Mouse (Mus musculus): ENCODE data around the gene Nphs1. TPM values are rescaled to one million over a fixed set of nuclear protein-coding genes. Genes with fewer than 3 reads are reported as not detected.
"Not testable (repeated sequence)": the region's sequence is repeated elsewhere in the genome, so short reads cannot be mapped to it uniquely, and the experiment has no call there.

The Nphs1 gene
- polyA plus RNA-seq, 1 experiment = 30.9 TPM

DNA sequence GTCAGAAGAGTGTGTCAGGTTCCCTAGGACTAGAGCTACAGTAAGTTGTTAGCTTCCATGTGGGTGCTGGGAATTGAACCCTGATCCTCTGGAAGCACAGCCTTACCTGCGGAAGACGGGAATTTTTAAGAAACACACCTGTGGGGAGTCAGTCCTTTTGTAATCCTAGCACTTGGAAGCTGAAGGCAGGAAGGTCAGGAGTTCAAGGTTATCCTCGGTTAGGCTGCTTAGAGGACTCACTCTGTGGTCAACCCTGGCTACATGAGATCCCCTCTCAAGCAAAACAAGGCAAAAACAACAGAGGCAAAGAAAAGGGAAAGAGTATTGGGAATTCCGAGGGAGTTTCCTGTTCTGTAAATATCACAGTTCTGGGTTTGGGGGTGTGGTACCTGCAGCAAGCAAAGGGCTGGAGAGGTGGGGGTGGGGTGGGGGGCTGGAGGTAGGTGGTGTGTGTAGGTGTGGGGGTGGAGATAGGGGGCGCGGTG lies 6.7 kb downstream of the Nphs1 start:
- H3K9ac ChIP-seq (ENCODE audit: low read depth, poor library complexity, severe bottlenecking) = peak overlapping the region; percentile 60; the same call in 1 of the 2 replicates
- TF ChIP-seq CTCF (IDR thresholded peaks at IDR 0.05; ENCODE audit: low read depth, low read length) (no peak), EP300 (IDR thresholded peaks at IDR 0.05; ENCODE audit: insufficient read depth, low read depth, low read length) (peak; percentile 72)
- H3K27me3 ChIP-seq (ENCODE audit: control insufficient read depth, insufficient read depth, low read length, poor library complexity, severe bottlenecking) = no peaks in the 10 kb centered on the region
- no peaks in the 10 kb centered on the region for H3K9me3 ChIP-seq (replicated peaks; ENCODE audit: control insufficient read depth, insufficient read depth, low read length, poor library complexity, severe bottlenecking)
- peak overlapping the region; percentile 61 for H3K4me3 ChIP-seq (ENCODE audit: low read depth, low read length)
- peaks cover 4% of the 10 kb centered on the region; the same call in 1 of the 2 replicates for H3K36me3 ChIP-seq (ENCODE audit: control insufficient read depth, insufficient read depth, low read length, poor library complexity, severe bottlenecking)
- peak overlapping the region; percentile 87 for H3K27ac ChIP-seq (ENCODE audit: insufficient read depth, low read length)
- peaks cover 17% of the 10 kb centered on the region for H3K4me1 ChIP-seq (ENCODE audit: control insufficient read depth, insufficient read depth, low read length)

DNA sequence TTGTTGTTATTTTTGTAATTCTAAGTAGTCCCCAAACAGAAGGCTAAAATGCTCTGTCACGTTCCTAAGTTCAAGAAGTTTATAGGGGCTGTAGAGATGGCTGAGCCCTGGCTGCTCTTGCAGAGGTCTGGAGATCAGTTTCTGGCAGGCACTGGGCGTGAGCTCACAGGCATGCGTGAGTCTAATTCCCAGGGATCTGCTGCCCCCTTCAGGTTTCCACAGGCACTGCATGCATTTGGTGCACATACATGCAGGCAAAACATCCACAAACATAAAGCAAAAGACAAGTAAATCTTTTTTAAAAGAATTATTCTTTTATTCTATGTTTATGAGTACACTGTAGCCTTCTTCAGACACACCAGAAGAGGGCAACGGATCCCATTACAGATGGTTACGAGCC lies 14.3 kb downstream of the Nphs1 start:
- Histone ChIP-seq H3K36me3 (ENCODE audit: control insufficient read depth, insufficient read depth, low read length, poor library complexity, severe bottlenecking) (peaks cover 42% of the 10 kb centered on the region), H3K9me3 (replicated peaks; ENCODE audit: control insufficient read depth, insufficient read depth, low read length, poor library complexity, severe bottlenecking) (no peaks in the 10 kb centered on the region), H3K27me3 (ENCODE audit: control insufficient read depth, insufficient read depth, low read length, poor library complexity, severe bottlenecking) (no peaks in the 10 kb centered on the region), H3K4me3 (ENCODE audit: low read depth, low read length) (no peak overlapping the region), H3K27ac (ENCODE audit: insufficient read depth, low read length) (no peak overlapping the region), H3K4me1 (ENCODE audit: control insufficient read depth, insufficient read depth, low read length) (peaks cover 2% of the 10 kb centered on the region), H3K9ac (ENCODE audit: low read depth, poor library complexity, severe bottlenecking) (no peak overlapping the region)
- TF ChIP-seq POLR2A (IDR thresholded peaks at IDR 0.05; ENCODE audit: insufficient read depth, low read length) = no peak
- TF ChIP-seq CTCF (IDR thresholded peaks at IDR 0.05; ENCODE audit: low read depth, low read length) = peak; percentile 80

DNA sequence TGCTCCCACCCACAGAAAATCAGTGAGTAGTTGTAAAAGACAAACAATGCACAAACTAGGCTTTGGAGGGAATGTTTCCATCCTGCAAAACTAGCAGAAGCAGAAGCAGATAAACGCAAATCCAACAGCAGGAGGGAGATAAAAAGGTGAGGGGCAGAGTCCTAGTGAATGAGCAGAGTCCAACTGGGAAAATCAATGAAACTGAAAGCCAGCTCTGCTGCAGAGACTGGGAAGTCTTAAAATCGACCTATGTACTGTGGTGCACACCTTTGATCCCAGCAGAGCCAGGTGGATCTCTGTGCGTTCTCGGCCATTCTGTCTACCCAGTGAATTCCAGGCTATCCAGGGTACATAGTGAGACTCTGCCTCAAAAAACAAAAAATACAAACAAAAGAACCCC lies 16.9 kb downstream of the Nphs1 start:
- H3K36me3 ChIP-seq (ENCODE audit: control insufficient read depth, insufficient read depth, low read length, poor library complexity, severe bottlenecking) = peaks cover 42% of the 10 kb centered on the region
- H3K9ac ChIP-seq (ENCODE audit: low read depth, poor library complexity, severe bottlenecking) = no peak overlapping the region

DNA sequence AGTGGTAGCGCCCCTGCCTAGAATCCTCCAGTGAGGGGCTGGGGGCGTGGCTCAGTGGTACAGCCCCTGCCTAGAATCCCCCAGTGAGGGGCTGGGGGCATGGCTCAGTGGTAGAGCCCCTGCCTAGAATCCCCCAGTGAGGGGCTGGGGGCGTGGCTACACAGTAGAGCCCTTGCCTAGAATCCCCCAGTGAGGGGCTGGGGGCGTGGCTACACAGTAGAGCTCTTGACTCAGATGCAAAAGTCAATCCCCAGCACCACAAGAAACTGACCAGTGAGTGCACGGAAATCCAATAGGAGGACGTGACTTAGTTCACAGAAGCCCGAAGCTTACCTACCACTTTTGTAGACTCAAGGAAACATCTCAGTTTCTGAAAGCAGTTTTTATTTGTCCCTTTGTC lies 18.0 kb downstream of the Nphs1 start:
- not testable (repeated sequence) for H3K4me1 ChIP-seq (ENCODE audit: control insufficient read depth, insufficient read depth, low read length); H3K9ac ChIP-seq (ENCODE audit: low read depth, poor library complexity, severe bottlenecking); H3K27ac ChIP-seq (ENCODE audit: insufficient read depth, low read length); H3K27me3 ChIP-seq (ENCODE audit: control insufficient read depth, insufficient read depth, low read length, poor library complexity, severe bottlenecking); H3K9me3 ChIP-seq (replicated peaks; ENCODE audit: control insufficient read depth, insufficient read depth, low read length, poor library complexity, severe bottlenecking); H3K4me3 ChIP-seq (ENCODE audit: low read depth, low read length)
- H3K36me3 ChIP-seq (ENCODE audit: control insufficient read depth, insufficient read depth, low read length, poor library complexity, severe bottlenecking) = peaks cover 33% of the 10 kb centered on the region

More for the DNA sequence above, 16.9 kb downstream of the Nphs1 start:
- H3K4me3 ChIP-seq (ENCODE audit: low read depth, low read length) = no peak overlapping the region
- TF ChIP-seq CTCF (IDR thresholded peaks at IDR 0.05; ENCODE audit: low read depth, low read length) = no peak
- TF ChIP-seq POLR2A (IDR thresholded peaks at IDR 0.05; ENCODE audit: insufficient read depth, low read length) = no peak
- TF ChIP-seq EP300 (IDR thresholded peaks at IDR 0.05; ENCODE audit: insufficient read depth, low read depth, low read length) = no peak
- H3K4me1 ChIP-seq (ENCODE audit: control insufficient read depth, insufficient read depth, low read length) = no peaks in the 10 kb centered on the region
- H3K27ac ChIP-seq (ENCODE audit: insufficient read depth, low read length) = no peak overlapping the region
- H3K27me3 ChIP-seq (ENCODE audit: control insufficient read depth, insufficient read depth, low read length, poor library complexity, severe bottlenecking) = no peaks in the 10 kb centered on the region
- no peaks in the 10 kb centered on the region for H3K9me3 ChIP-seq (replicated peaks; ENCODE audit: control insufficient read depth, insufficient read depth, low read length, poor library complexity, severe bottlenecking)

DNA sequence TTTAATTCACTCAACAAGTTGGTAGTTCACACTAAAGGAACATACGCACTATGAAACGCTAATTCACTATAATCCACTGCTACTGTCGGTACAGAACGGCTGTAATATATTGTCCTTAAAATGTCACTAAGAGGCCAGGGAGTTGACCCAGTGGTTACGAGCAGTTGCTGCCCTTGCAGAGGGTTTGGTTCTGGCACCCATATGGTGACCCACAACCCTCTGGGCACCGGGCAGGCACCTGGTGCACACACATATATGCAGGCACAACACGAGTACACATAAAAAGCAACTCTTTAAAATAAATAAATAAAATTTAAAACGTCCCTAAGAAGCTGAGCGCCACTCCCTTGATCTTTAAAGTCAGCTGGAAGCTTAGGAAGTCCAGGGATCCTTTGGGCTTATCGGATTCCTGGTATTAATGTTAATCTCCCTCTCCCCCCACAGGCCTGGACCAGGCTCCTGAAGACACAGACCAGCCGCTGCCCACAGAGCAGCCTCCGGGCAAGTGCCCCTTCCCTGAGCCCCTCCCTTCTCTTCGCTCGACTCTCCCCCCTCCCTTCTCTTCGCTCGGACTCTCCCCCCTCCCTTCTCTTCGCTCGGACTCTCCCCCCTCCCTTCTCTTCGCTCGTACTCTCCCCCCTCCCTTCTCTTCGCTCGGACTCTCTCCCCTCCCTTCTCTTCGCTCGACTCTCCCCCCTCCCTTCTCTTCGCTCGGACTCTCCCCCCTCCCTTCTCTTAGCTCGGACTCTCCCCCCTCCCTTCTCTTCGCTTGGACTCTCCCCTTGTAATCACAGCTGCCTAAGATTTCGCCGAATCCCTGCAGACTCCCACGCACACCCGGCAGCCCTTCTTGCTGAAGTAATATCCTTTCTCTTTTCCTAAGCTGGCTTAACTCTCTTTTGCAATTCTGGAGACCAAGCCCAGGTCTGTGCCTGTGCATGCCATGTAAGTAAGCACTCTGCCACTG lies 19.6 kb downstream of the Nphs1 start:
- H3K9me3 ChIP-seq (replicated peaks; ENCODE audit: control insufficient read depth, insufficient read depth, low read length, poor library complexity, severe bottlenecking) = no peaks in the 10 kb centered on the region
- no peak overlapping the region for H3K9ac ChIP-seq (ENCODE audit: low read depth, poor library complexity, severe bottlenecking)
- TF ChIP-seq POLR2A (IDR thresholded peaks at IDR 0.05; ENCODE audit: insufficient read depth, low read length) (no peak), CTCF (IDR thresholded peaks at IDR 0.05; ENCODE audit: low read depth, low read length) (no peak), EP300 (IDR thresholded peaks at IDR 0.05; ENCODE audit: insufficient read depth, low read depth, low read length) (no peak)
- no peaks in the 10 kb centered on the region for H3K4me1 ChIP-seq (ENCODE audit: control insufficient read depth, insufficient read depth, low read length)
- H3K4me3 ChIP-seq (ENCODE audit: low read depth, low read length) = no peak overlapping the region
- peaks cover 34% of the 10 kb centered on the region for H3K36me3 ChIP-seq (ENCODE audit: control insufficient read depth, insufficient read depth, low read length, poor library complexity, severe bottlenecking)
- no peak overlapping the region for H3K27ac ChIP-seq (ENCODE audit: insufficient read depth, low read length)
- no peaks in the 10 kb centered on the region for H3K27me3 ChIP-seq (ENCODE audit: control insufficient read depth, insufficient read depth, low read length, poor library complexity, severe bottlenecking)

DNA sequence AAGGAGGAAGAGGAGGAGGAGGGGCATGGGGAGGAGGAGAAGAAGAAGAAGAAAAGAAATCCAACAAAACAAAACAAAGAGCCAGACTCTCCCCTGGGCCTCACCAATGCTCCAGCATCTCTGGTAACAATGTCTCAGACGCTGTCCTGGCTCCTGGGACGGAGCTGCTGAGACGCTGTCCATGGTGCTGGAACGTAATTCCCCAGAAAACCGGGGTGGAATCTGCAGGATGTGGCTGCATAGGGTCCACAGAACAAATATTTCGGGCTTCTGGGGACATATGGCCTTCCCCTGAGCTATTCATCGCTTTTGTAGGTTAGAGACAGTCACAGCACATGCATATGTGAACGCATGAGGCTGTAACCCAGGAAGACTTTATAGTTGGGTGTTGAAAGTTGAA lies 26.1 kb downstream of the Nphs1 start:
- H3K9me3 ChIP-seq (replicated peaks; ENCODE audit: control insufficient read depth, insufficient read depth, low read length, poor library complexity, severe bottlenecking) = no peaks in the 10 kb centered on the region
- H3K9ac ChIP-seq (ENCODE audit: low read depth, poor library complexity, severe bottlenecking) = no peak overlapping the region
- peaks cover 9% of the 10 kb centered on the region; the same call in 1 of the 2 replicates for H3K36me3 ChIP-seq (ENCODE audit: control insufficient read depth, insufficient read depth, low read length, poor library complexity, severe bottlenecking)
- no peaks in the 10 kb centered on the region for H3K4me1 ChIP-seq (ENCODE audit: control insufficient read depth, insufficient read depth, low read length)
- H3K27me3 ChIP-seq (ENCODE audit: control insufficient read depth, insufficient read depth, low read length, poor library complexity, severe bottlenecking) = no peaks in the 10 kb centered on the region
- no peak overlapping the region for H3K4me3 ChIP-seq (ENCODE audit: low read depth, low read length)
- no peak overlapping the region for H3K27ac ChIP-seq (ENCODE audit: insufficient read depth, low read length)
- TF ChIP-seq POLR2A (IDR thresholded peaks at IDR 0.05; ENCODE audit: insufficient read depth, low read length) (no peak), EP300 (IDR thresholded peaks at IDR 0.05; ENCODE audit: insufficient read depth, low read depth, low read length) (no peak), CTCF (IDR thresholded peaks at IDR 0.05; ENCODE audit: low read depth, low read length) (no peak)

All from ES-Bruce4 (cell line).